In genomic region chr13:57830091-57830490, GRCm38 (mm10) we compare ENCODE assay signal across 28 mouse cellular contexts.
DNase-seq lines count a peak whose midpoint lies in the region; ATAC-seq and TF ChIP-seq lines count a peak whose summit lies in the region.
"Had no signal": no experiment of that assay in that cellular context is flagged by ENCODE, and none has a peak within 500 bp of the region (broad histone marks: within the 10 kb centered on the region; RNA-seq: fewer than 3 reads in every experiment).

No protein-coding gene starts in this region.

- no peaks in the 10 kb centered on the region for H3K4me1 ChIP-seq in ES-E14 (ENCODE audit: control insufficient read depth in 2 of 2, insufficient read depth in 2 of 2, low read length in 2 of 2, poor library complexity in 1 of 2)
- H3K4me1 ChIP-seq in embryonic facial prominence, embryonic 11.5 days (ENCODE audit: control insufficient read depth, insufficient read depth, low read length) = no peaks in the 10 kb centered on the region
- peaks cover 17% of the 10 kb centered on the region for H3K4me1 ChIP-seq in midbrain, embryonic 15.5 days

- H3K9ac ChIP-seq in ES-E14 (ENCODE audit: insufficient read depth, low read depth, low read length, poor library complexity, severe bottlenecking) = no peak overlapping the region
- no peak overlapping the region for H3K9ac ChIP-seq in embryonic facial prominence, embryonic 11.5 days (replicated peaks; ENCODE audit: low read length)
- H3K9ac ChIP-seq in midbrain, embryonic 15.5 days = no peak overlapping the region
- H3K9ac ChIP-seq: embryonic facial prominence, embryonic 13.5 days; forebrain, embryonic 13.5 days; heart, embryonic 13.5 days; hindbrain, embryonic 14.5 days had no signal

- H3K9me3 ChIP-seq in ES-E14 (ENCODE audit: control insufficient read depth, insufficient read depth, low read depth, low read length) = no peaks in the 10 kb centered on the region
- peaks cover 3% of the 10 kb centered on the region; the same call in 1 of the 2 replicates for H3K9me3 ChIP-seq in embryonic facial prominence, embryonic 11.5 days (replicated peaks; ENCODE audit: control insufficient read depth, low read length)
- H3K9me3 ChIP-seq in midbrain, embryonic 15.5 days = no peaks in the 10 kb centered on the region

- ATAC-seq in embryonic facial prominence, embryonic 11.5 days (replicated peaks; ENCODE audit: insufficient number of reproducible peaks, low FRiP score, low TSS enrichment, low read depth) = no peak
- no peak for ATAC-seq in midbrain, embryonic 15.5 days (replicated peaks)
- ATAC-seq: CD4-positive, CD25-positive, alpha-beta regulatory T cell, adult 4 months; forebrain, embryonic 13.5 days; forebrain, embryonic 16.5 days; hindbrain, postnatal 0 days; inflammation-experienced regulatory T-cells, adult 6 months; Patski had no signal

- H3K4me2 ChIP-seq in embryonic facial prominence, embryonic 11.5 days (ENCODE audit: low read depth, low read length) = no peak overlapping the region
- no peak overlapping the region for H3K4me2 ChIP-seq in midbrain, embryonic 15.5 days
- H3K4me2 ChIP-seq: embryonic facial prominence, embryonic 13.5 days; forebrain, embryonic 13.5 days; heart, embryonic 13.5 days; hindbrain, embryonic 14.5 days had no signal

- in situ Hi-C loops in ES-E14 (cut with MboI; ENCODE audit: low sequenced_read_pairs in 2 of 2, unreplicated experiment in 2 of 2) = no loop called here

- peak overlapping the region in 1 of 2 experiments; percentile 41; a peak in 1 of 4 replicates for H3K4me3 ChIP-seq in ES-E14 (ENCODE audit: insufficient read depth in 1 of 2, low read depth in 1 of 2, low read length in 2 of 2, poor library complexity in 1 of 2, severe bottlenecking in 1 of 2)
- no peak overlapping the region for H3K4me3 ChIP-seq in embryonic facial prominence, embryonic 11.5 days (ENCODE audit: low read depth, low read length)
- H3K4me3 ChIP-seq in midbrain, embryonic 15.5 days = no peak overlapping the region
- H3K4me3 ChIP-seq: embryonic facial prominence, embryonic 13.5 days; erythroblast, embryonic 14.5 days; forebrain, embryonic 13.5 days; heart, adult 2 months; heart, embryonic 10.5 days; heart, embryonic 13.5 days had no signal

- DNase-seq in ES-E14 (ENCODE audit: low read depth, low spot score) (peak; percentile 70), WW6 (ENCODE audit: low read depth, low spot score) (peak; percentile 11)
- peak; percentile 40 for DNase-seq in embryonic facial prominence, embryonic 11.5 days (ENCODE audit: low spot score)
- DNase-seq in lung, postnatal 25 days (ENCODE audit: low spot score) = no peak
- DNase-seq in spleen, postnatal 36 days (ENCODE audit: low spot score in 2 of 2) = no peak
- DNase-seq: adrenal gland, postnatal 10 days; adrenal gland, postnatal 36 days; cerebellum, adult 18-20 months; cerebellum, adult 9-10 months; cerebellum, postnatal 14 days; gastrocnemius, postnatal 10 days; gastrocnemius, postnatal 36 days; heart, adult 2 months; heart, postnatal 14 days; heart, postnatal 4 days had no signal

- no peak overlapping the region for H3K27ac ChIP-seq in ES-E14 (ENCODE audit: insufficient read depth, low read depth, low read length, poor library complexity, severe bottlenecking)
- no peak overlapping the region for H3K27ac ChIP-seq in embryonic facial prominence, embryonic 11.5 days (replicated peaks; ENCODE audit: low read depth, low read length)
- no peak overlapping the region for H3K27ac ChIP-seq in midbrain, embryonic 15.5 days
- H3K27ac ChIP-seq: embryonic facial prominence, embryonic 13.5 days; forebrain, embryonic 13.5 days; heart, adult 2 months; heart, embryonic 10.5 days; heart, embryonic 13.5 days; hindbrain, embryonic 14.5 days; hindbrain, postnatal 0 days had no signal

- no peaks in the 10 kb centered on the region for H3K36me3 ChIP-seq in ES-E14 (ENCODE audit: control insufficient read depth, insufficient read depth, low read length, poor library complexity, severe bottlenecking)
- H3K36me3 ChIP-seq in embryonic facial prominence, embryonic 11.5 days (replicated peaks; ENCODE audit: control insufficient read depth, insufficient read depth, low read depth, low read length) = no peaks in the 10 kb centered on the region
- H3K36me3 ChIP-seq in midbrain, embryonic 15.5 days (replicated peaks) = 0 out of 2 replicates have a peak, but pooled peaks cover 3% of the 10 kb centered on the region
- H3K36me3 ChIP-seq: embryonic facial prominence, embryonic 13.5 days; G1E; heart, embryonic 10.5 days; heart, embryonic 13.5 days had no signal

- WGBS in embryonic facial prominence, embryonic 11.5 days = 37% methylated on average over 2 of the region's 2 CpGs
- WGBS in midbrain, embryonic 15.5 days = 54% methylated on average over 2 of the region's 2 CpGs

- no peaks in the 10 kb centered on the region for H3K27me3 ChIP-seq in embryonic facial prominence, embryonic 11.5 days (ENCODE audit: control insufficient read depth, insufficient read depth, low read length)
- H3K27me3 ChIP-seq in midbrain, embryonic 15.5 days (replicated peaks) = no peaks in the 10 kb centered on the region
- H3K27me3 ChIP-seq: embryonic facial prominence, embryonic 13.5 days; forebrain, embryonic 13.5 days; heart, embryonic 13.5 days had no signal

TF ChIP-seq in ES-E14, 5 proteins besides CTCF, POLR2A, EP300 and RAD21:
- TF ChIP-seq ZC3H11A (IDR thresholded peaks at IDR 0.05; ENCODE audit: borderline replicate concordance, low read depth, low read length) = no peak
- no peak for TF ChIP-seq CHD2 (IDR thresholded peaks at IDR 0.05; ENCODE audit: low read depth, low read length)
- TF ChIP-seq HCFC1 (IDR thresholded peaks at IDR 0.05; ENCODE audit: borderline replicate concordance, insufficient read depth, low read length) = no peak
- TF ChIP-seq ZNF384 (IDR thresholded peaks at IDR 0.05; ENCODE audit: low read depth, low read length) = no peak
- no peak for TF ChIP-seq MAFK (IDR thresholded peaks at IDR 0.05; ENCODE audit: insufficient read depth, low read depth, low read length)
TF ChIP-seq in ES-E14: peak in this region for 0.

Comparison
In these comparisons a context has a peak if more than half of its experiments do, and no peak if none do; other contexts are left out.
1. DNase-seq: peak in ES-E14 (single experiment), WW6 (single experiment) and embryonic facial prominence, embryonic 11.5 days (single experiment); none in lung, postnatal 25 days (single experiment) and spleen, postnatal 36 days (0 of 2).